Mouse (Mus musculus) ovary, adult 2 months (tissue): ENCODE measurements around the gene Srrt. TPM values are rescaled to one million over a fixed set of nuclear protein-coding genes. Genes with fewer than 3 reads are reported as not detected.

Source experiments
- polyA plus RNA-seq: library from polyadenylated mRNA; depleted of rRNA; stranded (reverse); fragments of >200 nt; gene quantifications from 2 replicates; pipeline ENCODE4 v1.2.3, GENCODE M21; 2012; rRNA removed

Srrt gene
- 163 and 171 TPM in 2 replicates for polyA plus RNA-seq

GRCm38 (mm10) chr5:137307071-137307912, at the start of gene Srrt:
Gene Srrt (minus strand): TSS chr5:137307674.

GRCm38 (mm10) chr5:137349384-137350204, 42.1 kb upstream of the Srrt start, which contains the start of gene Ephb4:
Gene Ephb4 (plus strand): TSS chr5:137350109.

GRCm38 (mm10) chr5:137333512-137334174, 26.2 kb upstream of the Srrt start, which contains the start of gene Slc12a9:
Gene Slc12a9 (minus strand): TSS chr5:137333597.

GRCm38 (mm10) chr5:137314193-137315083, 7.0 kb upstream of the Srrt start, which contains the start of gene Trip6:
Gene Trip6 (minus strand): TSS chr5:137314404.

DNA sequence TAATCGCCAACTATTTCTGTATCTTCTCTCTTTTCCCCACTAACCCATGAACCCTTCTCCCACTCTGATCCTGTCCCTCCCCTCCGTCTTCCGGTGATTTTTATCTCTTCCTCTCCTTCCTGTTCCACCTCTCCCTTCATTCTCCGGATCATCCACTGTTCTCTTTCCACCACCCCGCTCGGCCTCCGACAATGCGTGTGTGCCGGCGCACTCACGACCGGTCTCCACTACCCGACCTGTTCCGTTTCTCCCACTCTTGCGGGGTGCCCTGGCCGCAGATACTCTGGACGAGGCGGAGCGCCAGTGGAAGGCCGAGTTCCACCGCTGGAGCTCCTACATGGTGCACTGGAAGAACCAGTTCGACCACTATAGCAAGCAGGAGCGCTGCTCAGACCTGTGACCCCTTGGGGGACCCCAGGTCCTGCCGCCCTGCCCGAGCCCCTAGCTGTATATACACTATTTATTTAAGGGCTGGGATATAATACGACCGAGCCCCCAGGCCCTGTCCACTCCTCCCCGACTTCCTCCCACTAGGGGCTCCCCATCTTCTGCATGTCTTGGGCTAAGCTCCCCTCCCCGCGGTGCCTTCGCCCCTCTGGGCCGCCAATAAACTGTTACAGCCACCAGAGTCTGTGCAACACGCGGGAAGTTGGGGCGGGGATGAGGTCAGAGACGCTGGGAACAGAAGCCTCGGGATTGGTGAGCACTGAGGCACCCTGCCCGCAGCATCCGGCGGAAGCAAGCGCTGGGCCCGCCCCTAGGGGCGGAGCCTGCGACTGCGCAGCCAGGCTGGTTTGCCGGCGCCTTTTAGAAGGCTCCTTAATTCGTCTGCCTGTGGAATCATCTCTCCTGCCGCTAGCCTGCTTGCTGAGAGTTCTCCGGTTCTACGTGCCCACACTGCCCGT, 13.4 kb downstream of the Srrt start, which contains the start of gene Ufsp1:
Gene Ufsp1, plus strand, starts transcription at position 791 of the 905 bp plus-strand sequence.

DNA sequence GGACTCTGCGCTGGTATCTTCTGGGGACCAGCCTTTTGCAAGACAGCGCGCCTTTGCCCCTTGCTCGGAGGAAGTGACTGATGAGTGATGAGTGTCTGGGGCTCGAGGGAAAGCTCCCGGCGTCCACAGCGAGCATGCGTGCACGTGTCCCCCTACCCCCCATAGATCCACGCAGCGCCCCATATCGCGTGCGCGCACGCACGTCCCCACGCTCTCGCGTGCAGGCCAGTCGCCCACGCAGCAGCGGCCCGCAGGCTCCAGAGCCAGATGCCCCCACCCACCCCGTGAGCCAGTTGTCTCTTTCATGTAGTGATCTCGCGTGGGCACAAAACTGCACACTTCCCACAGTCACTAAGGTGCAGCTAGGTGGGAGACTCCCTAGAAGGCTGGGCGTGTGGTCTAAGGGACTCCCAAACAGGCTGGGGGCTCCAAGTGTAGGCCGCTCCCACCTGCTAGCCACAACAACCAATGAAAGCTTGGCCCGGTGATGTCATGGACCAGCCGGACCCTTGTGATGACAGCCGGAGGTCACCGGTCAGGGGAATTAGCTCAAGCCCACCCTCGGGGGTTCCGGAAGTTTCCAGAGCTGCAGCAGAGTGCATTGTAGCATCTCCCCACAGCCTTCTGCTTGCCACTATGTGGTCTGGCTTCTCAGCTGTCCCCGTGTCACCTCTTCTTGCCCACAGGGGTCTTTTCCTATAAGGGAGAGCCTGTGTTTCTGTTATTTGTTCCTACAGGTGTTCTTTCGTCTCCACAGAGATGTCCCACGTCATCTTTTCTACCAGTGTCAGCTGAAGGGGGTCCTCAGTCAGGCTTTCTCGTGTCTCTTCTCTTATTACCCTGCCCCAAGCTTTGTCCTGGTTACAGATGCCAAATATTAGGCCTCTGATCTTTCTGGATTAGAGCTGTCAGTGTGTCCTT, 20.2 kb downstream of the Srrt start, which contains the start of gene Ache:
Gene Ache, plus strand, starts transcription at position 488 of the 921 bp plus-strand sequence.

Other genes with a start within 250 kb of the Srrt start
- gene Serpine1, start 235.4 kb downstream of the Srrt start, polyA plus RNA-seq = 8.6 TPM in 2 replicates
- gene Trim56, start 191.5 kb downstream of the Srrt start, polyA plus RNA-seq = 9.6 and 14.3 TPM in 2 replicates
- 0.29 and 0.32 TPM in 2 replicates for gene Muc3, start 158.4 kb downstream of the Srrt start, polyA plus RNA-seq
- gene Muc3a, start 95.3 kb downstream of the Srrt start, polyA plus RNA-seq = 1.9 and 2.9 TPM in 2 replicates
- gene Ache, start 20.2 kb downstream of the Srrt start, polyA plus RNA-seq = 1.2 and 1.3 TPM in 2 replicates
- gene Ufsp1, start 13.0 kb downstream of the Srrt start, polyA plus RNA-seq = 12.0 and 14.2 TPM in 2 replicates
- 99.6 and 100.0 TPM in 2 replicates for gene Trip6, start 6.7 kb upstream of the Srrt start, polyA plus RNA-seq
- 33.8 and 36.0 TPM in 2 replicates for gene Slc12a9, start 25.9 kb upstream of the Srrt start, polyA plus RNA-seq
- gene Ephb4, start 42.4 kb upstream of the Srrt start, polyA plus RNA-seq = 77.9 and 78.8 TPM in 2 replicates
- gene Zan, start 169.4 kb upstream of the Srrt start, polyA plus RNA-seq = 0.28 and 0.45 TPM in 2 replicates
- 50.2 and 64.6 TPM in 2 replicates for gene Pop7, start 194.8 kb upstream of the Srrt start, polyA plus RNA-seq
- 49.3 and 49.4 TPM in 2 replicates for gene Gigyf1, start 210.9 kb upstream of the Srrt start, polyA plus RNA-seq
- gene Epo, start 225.6 kb upstream of the Srrt start, polyA plus RNA-seq = 0.60 TPM in 1 of 2 replicates, not detected in the other
- 1,508 and 1,755 TPM in 2 replicates for gene Gnb2, start 225.8 kb upstream of the Srrt start, polyA plus RNA-seq
- 0.08 TPM in 1 of 2 replicates, not detected in the other for gene Actl6b, start 245.8 kb upstream of the Srrt start, polyA plus RNA-seq